Mouse (Mus musculus) left cerebral cortex, postnatal 14 days (tissue): Measurements from ENCODE around the gene Ccdc117. TPM values are rescaled to one million over a fixed set of nuclear protein-coding genes. Genes with fewer than 3 reads are reported as not detected.
"Not testable (repeated sequence)": the region's sequence is repeated elsewhere in the genome, so short reads cannot be mapped to it uniquely, and the experiment has no call there.

ENCODE experiments used
- DNase-seq, 2 experiments: peaks; one replicate each; pipeline ENCODE4 v3.0.0; 2021 to 2022; ENCODE audit warnings: low spot score in 2 of 2, mixed read lengths in 1 of 2
- intact Hi-C: fragments of 180-260 bp; cut with DNase I; formaldehyde crosslinking; loops from one replicate; pipeline ENCODE4 v1.15.1; 2025
- total RNA-seq, 2 experiments: library from RNA; stranded (reverse); gene quantifications; 2 replicates each; pipeline ENCODE4 v1.2.3; 2021

Ccdc117 gene
- total RNA-seq, 2 experiments from 2014 or later: 10.8 to 11.7 TPM

GRCm38 (mm10) chr11:5490989-5491656, 50.9 kb downstream of the Ccdc117 start:
- DNase-seq: no peak
- intact Hi-C loops: no loop called here

- intact Hi-C loops: loop anchor here (5.0 kb wide), 1 partner anchor 33 kb away; the partner anchor contains the start of gene Xbp1
- not testable (repeated sequence) for DNase-seq
Measured at GRCm38 (mm10) chr11:5489433-5489832, 52.6 kb downstream of the Ccdc117 start.

GRCm38 (mm10) chr11:5485193-5486011, 56.6 kb downstream of the Ccdc117 start:
- DNase-seq: peak; percentile 91 to 92
- intact Hi-C loops: loop anchor here (2.0 to 5.0 kb wide), 3 partner anchors 37 to 207 kb away; partner anchors contain the start of gene Xbp1

- no peak for DNase-seq
- intact Hi-C loops: no loop called here
Measured at GRCm38 (mm10) chr11:5482581-5482980, 59.4 kb downstream of the Ccdc117 start.

Other genes starting within 250 kb of the Ccdc117 start
- 10 to 100 TPM; 22.1 to 23.9 TPM for gene Znrf3, start 97.3 kb downstream of the Ccdc117 start, total RNA-seq
- gene Xbp1, start 21.5 kb downstream of the Ccdc117 start, total RNA-seq: 10 to 100 TPM; 79.2 to 97.0 TPM
- gene Ankrd36, start 27.5 kb upstream of the Ccdc117 start, total RNA-seq: not detected
- 10 to 100 TPM; 88.4 to 89.7 TPM for gene Mrps24, start 173.5 kb upstream of the Ccdc117 start, total RNA-seq
- gene Urgcp, start 220.2 kb upstream of the Ccdc117 start, total RNA-seq: 10 to 100 TPM; 55.9 to 60.8 TPM
- gene Dbnl, start 246.3 kb upstream of the Ccdc117 start, total RNA-seq: 10 to 100 TPM; 78.4 to 79.8 TPM